Mouse (Mus musculus): ENCODE measurements at regions not wholly inside any gene's neighbourhood (a gene's known extent, or its start where the extent isn't known, plus 50 kb on each side); places are given as distances from the start of the nearest gene placed in this dataset.

DNA sequence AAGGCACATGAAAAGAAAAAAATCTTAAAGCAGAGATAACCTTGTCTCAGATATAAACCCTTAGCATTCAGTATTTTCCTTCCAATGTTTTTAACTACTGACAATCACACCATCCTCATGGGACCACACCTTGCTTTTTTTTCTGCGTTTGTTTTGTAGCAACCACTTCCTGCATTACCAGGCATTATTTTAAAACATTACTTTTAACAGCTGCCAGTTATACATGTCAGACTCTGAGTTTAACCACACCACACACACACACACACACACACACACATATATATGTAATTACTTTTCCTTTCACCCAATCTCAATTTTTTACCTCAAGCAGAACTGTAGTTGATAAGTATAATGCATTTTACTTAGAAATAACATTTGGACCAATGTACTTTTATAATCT lies 128.8 kb upstream of the Atp2b1 start:
- no peak for TF ChIP-seq CTCF (IDR thresholded peaks at IDR 0.05; ENCODE audit: extremely low read depth, insufficient read depth, low read length)
- TF ChIP-seq POLR2A (IDR thresholded peaks at IDR 0.05; ENCODE audit: extremely low read depth, insufficient read depth, low read length): no peak
